Mouse (Mus musculus): ENCODE data around the gene Slc7a10.
"Not testable (repeated sequence)": the region's sequence is repeated elsewhere in the genome, so short reads cannot be mapped to it uniquely, and the experiment has no call there.

Gene Slc7a10

GRCm38 (mm10) chr7:35237935-35238334 is 51.8 kb downstream of the Slc7a10 start:
- DNase-seq (ENCODE audit: low read depth) = not testable (repeated sequence)
